Mouse (Mus musculus) forebrain, embryonic 16.5 days (tissue): ENCODE measurements around the gene Hdhd3. TPM values are rescaled to one million over a fixed set of nuclear protein-coding genes. Genes with fewer than 3 reads are reported as not detected.
A peak's percentile ranks its signal among the peaks of the same experiment; 100 is the strongest.

Experiments
- ATAC-seq: fragments of 200-750 bp; cut with Nextera tagmentation; 2 replicates; pipeline ENCODE4 v1.8.0; 2017; ENCODE audit warnings: mild to moderate bottlenecking, moderate library complexity
- H3K27ac ChIP-seq: fragments of 300-500 bp; sonication (generic); 2 replicates; pipeline ENCODE4 v1.5.1; 2014; ENCODE audit warnings: low read length, control low read depth
- H3K27me3 ChIP-seq: fragments of 300-500 bp; sonication (generic); replicated peaks from 2 replicates; pipeline ENCODE4 v1.6.1; 2014; ENCODE audit warnings: low read length; ENCODE audit not compliant: control insufficient read depth, insufficient read depth
- H3K36me3 ChIP-seq: fragments of 300-500 bp; sonication (generic); 2 replicates; pipeline ENCODE4 v1.6.1; 2014; ENCODE audit not compliant: control insufficient read depth, insufficient read depth
- H3K4me1 ChIP-seq: fragments of 300-500 bp; sonication (generic); replicated peaks from 2 replicates; pipeline ENCODE4 v1.6.1; 2014; ENCODE audit warnings: low read length; ENCODE audit not compliant: control insufficient read depth, insufficient read depth
- H3K4me2 ChIP-seq: fragments of 300-500 bp; sonication (generic); 2 replicates; pipeline ENCODE4 v1.6.1; 2014; ENCODE audit warnings: mild to moderate bottlenecking, low read length, control low read depth
- H3K4me3 ChIP-seq: fragments of 300-500 bp; sonication (generic); replicated peaks from 2 replicates; pipeline ENCODE4 v1.5.1; 2014; ENCODE audit warnings: mild to moderate bottlenecking, low read length, control low read depth
- H3K9ac ChIP-seq: fragments of 300-500 bp; sonication (generic); replicated peaks from 2 replicates; pipeline ENCODE4 v1.6.1; 2014; ENCODE audit warnings: low read depth, low read length, control low read depth
- H3K9me3 ChIP-seq: fragments of 300-500 bp; sonication (generic); 2 replicates; pipeline ENCODE4 v1.6.1; 2016; ENCODE audit warnings: low read length; ENCODE audit not compliant: control insufficient read depth
- WGBS: fragments of 180-500 bp; shearing (Covaris S2); extraction: QIAGEN DNeasy Blood & Tissue Kit; methylation state at CpG from one replicate; pipeline ENCODE4 v1.1.7; 2014; 5-methylcytosine and 5-hydroxymethylcytosine counted together
- polyA plus RNA-seq: library from polyadenylated mRNA; unstranded; fragments of >200 nt; fragmentation: Nextera tagmentation; extraction: Ambion mirVana; gene quantifications from 2 replicates; pipeline ENCODE4 v1.2.1, GENCODE M21; 2015

The Hdhd3 gene
- polyA plus RNA-seq, 1 experiment from 2014 or later: 9.7 TPM

DNA sequence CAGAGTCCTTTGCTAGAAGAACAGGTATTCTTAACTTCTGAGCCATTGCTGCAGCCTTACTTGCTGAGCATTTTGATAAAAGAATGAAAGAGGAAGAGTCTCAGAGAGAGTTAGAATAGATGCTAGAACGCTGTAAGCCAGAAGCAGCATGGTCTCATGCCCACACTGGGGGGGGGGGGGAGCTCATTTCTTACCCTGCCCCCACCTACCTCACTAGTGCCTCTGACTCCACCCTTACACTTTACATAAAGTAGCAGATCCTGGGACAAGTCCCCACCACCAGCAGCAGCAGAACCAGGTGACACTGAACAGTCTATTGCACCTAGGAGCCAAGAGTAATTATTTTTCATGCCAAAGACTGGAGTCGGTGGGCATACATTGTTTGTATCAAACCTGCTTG, 28.1 kb downstream of the Hdhd3 start:
- peaks cover 10% of the 10 kb centered on the region for H3K4me1 ChIP-seq
- no peak overlapping the region for H3K9ac ChIP-seq
- H3K4me2 ChIP-seq: no peak overlapping the region
- no peak overlapping the region for H3K4me3 ChIP-seq
- 83% methylated on average over 2 of the region's 2 CpGs for WGBS
- H3K27ac ChIP-seq: no peak overlapping the region
- H3K27me3 ChIP-seq: peaks cover 11% of the 10 kb centered on the region
- no peaks in the 10 kb centered on the region for H3K36me3 ChIP-seq
- ATAC-seq: no peak
- H3K9me3 ChIP-seq: no peaks in the 10 kb centered on the region

- no peak overlapping the region for H3K27ac ChIP-seq
- H3K27me3 ChIP-seq: no peaks in the 10 kb centered on the region
- 90% methylated on average over 2 of the region's 2 CpGs for WGBS
- no peak overlapping the region for H3K4me2 ChIP-seq
- H3K9me3 ChIP-seq: no peaks in the 10 kb centered on the region
- H3K36me3 ChIP-seq: no peaks in the 10 kb centered on the region
- no peak for ATAC-seq
- H3K4me3 ChIP-seq: no peak overlapping the region
- peaks cover 3% of the 10 kb centered on the region; the same call in 1 of the 2 replicates for H3K4me1 ChIP-seq
- no peak overlapping the region for H3K9ac ChIP-seq
Measured at GRCm38 (mm10) chr4:62472071-62472470, 31.2 kb downstream of the Hdhd3 start.

GRCm38 (mm10) chr4:62470598-62471051, 32.6 kb downstream of the Hdhd3 start, which contains the start of gene Wdr31:
TSS of gene Wdr31 (minus strand) at chr4:62470896.
- Histone ChIP-seq H3K27ac (peak within 1 kb of the TSS; percentile 39; the same call in 1 of the 2 replicates), H3K27me3 (no peaks in the 10 kb centered on the region), H3K4me3 (peak within 1 kb of the TSS; percentile 74), H3K36me3 (no peaks in the 10 kb centered on the region), H3K4me1 (peaks cover 3% of the 10 kb centered on the region; the same call in 1 of the 2 replicates), H3K9me3 (no peaks in the 10 kb centered on the region), H3K9ac (peak within 1 kb of the TSS; percentile 77), H3K4me2 (peak within 1 kb of the TSS; percentile 72)
- peak; percentile 98 for ATAC-seq
- WGBS: under 1% methylated on average over 30 of the region's 30 CpGs

- no peak overlapping the region for H3K9ac ChIP-seq
- H3K4me1 ChIP-seq: peaks cover 3% of the 10 kb centered on the region; the same call in 1 of the 2 replicates
- H3K27me3 ChIP-seq: no peaks in the 10 kb centered on the region
- no peak overlapping the region for H3K4me3 ChIP-seq
- no peaks in the 10 kb centered on the region for H3K9me3 ChIP-seq
- no peak overlapping the region for H3K27ac ChIP-seq
- H3K4me2 ChIP-seq: no peak overlapping the region
- no peaks in the 10 kb centered on the region for H3K36me3 ChIP-seq
- 97% methylated on average over 1 of the region's 1 CpGs for WGBS
- ATAC-seq: no peak
Measured at GRCm38 (mm10) chr4:62468158-62468557, 35.1 kb downstream of the Hdhd3 start.

DNA sequence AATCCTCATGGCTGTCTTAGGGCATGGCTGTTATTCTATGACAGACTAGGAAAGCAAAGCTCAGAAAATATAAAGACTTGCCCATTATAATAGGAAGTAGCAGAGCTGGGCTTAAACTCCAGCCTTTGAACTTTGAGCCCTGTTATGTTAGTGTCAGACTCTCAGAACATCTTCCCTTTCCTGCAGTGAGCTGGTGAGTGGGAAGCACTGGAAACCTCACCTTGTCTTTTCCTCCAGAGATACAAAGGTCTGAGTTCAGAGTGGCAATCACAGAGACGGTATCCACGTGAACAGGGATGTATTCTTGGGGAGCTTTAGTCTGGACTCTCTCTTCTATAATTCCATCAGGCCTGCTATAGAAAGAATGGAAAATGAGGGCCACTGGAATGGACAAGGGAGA, 40.1 kb downstream of the Hdhd3 start:
- Histone ChIP-seq H3K4me1 (no peaks in the 10 kb centered on the region), H3K4me3 (no peak overlapping the region), H3K4me2 (no peak overlapping the region), H3K27ac (no peak overlapping the region), H3K9ac (no peak overlapping the region), H3K36me3 (peaks cover 3% of the 10 kb centered on the region; the same call in 1 of the 2 replicates), H3K27me3 (no peaks in the 10 kb centered on the region), H3K9me3 (no peaks in the 10 kb centered on the region)
- ATAC-seq: no peak
- WGBS: 92% methylated on average over 2 of the region's 2 CpGs

GRCm38 (mm10) chr4:62460348-62460747, 42.9 kb downstream of the Hdhd3 start:
- Histone ChIP-seq H3K27ac (no peak overlapping the region), H3K9ac (no peak overlapping the region), H3K36me3 (peaks cover 3% of the 10 kb centered on the region; the same call in 1 of the 2 replicates), H3K4me1 (no peaks in the 10 kb centered on the region), H3K9me3 (no peaks in the 10 kb centered on the region), H3K4me3 (no peak overlapping the region), H3K4me2 (no peak overlapping the region), H3K27me3 (no peaks in the 10 kb centered on the region)
- 93% methylated on average over 8 of the region's 8 CpGs for WGBS
- no peak for ATAC-seq

- ATAC-seq: peak; percentile 83
- Histone ChIP-seq H3K4me1 (no peaks in the 10 kb centered on the region), H3K27me3 (no peaks in the 10 kb centered on the region), H3K9me3 (no peaks in the 10 kb centered on the region), H3K27ac (no peak overlapping the region), H3K4me2 (no peak overlapping the region), H3K4me3 (no peak overlapping the region), H3K9ac (no peak overlapping the region), H3K36me3 (peaks cover 3% of the 10 kb centered on the region; the same call in 1 of the 2 replicates)
- WGBS: 74% methylated on average over 3 of the region's 3 CpGs
Measured at GRCm38 (mm10) chr4:62459081-62459480, 44.2 kb downstream of the Hdhd3 start.

DNA sequence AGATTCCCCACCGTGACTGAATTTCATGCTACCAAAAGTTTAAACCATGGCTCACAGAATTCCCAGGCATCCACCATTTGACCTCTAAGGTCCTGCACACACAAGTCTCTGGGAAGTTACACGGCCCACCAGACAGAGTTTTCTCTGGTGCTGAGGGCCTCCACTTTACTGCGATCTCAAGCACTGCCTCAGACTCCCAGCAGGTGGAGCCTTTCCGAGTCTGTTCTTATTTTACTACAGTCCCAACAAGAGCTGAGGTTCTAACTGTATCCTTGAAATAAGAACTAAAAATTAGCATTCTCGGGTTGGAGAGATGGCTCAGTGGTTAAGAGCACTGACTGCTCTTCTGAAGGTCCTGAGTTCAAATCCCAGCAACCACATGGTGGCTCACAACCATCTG, 48.3 kb downstream of the Hdhd3 start:
- Histone ChIP-seq H3K4me3 (no peak overlapping the region), H3K9ac (no peak overlapping the region), H3K27me3 (no peaks in the 10 kb centered on the region), H3K4me1 (no peaks in the 10 kb centered on the region), H3K9me3 (no peaks in the 10 kb centered on the region), H3K27ac (no peak overlapping the region), H3K4me2 (no peak overlapping the region), H3K36me3 (no peaks in the 10 kb centered on the region)
- 59% methylated on average over 5 of the region's 5 CpGs for WGBS
- ATAC-seq: no peak; the same call in 1 of the 2 replicates
